Mouse (Mus musculus): ENCODE measurements around the gene Sema3f. TPM values are rescaled to one million over a fixed set of nuclear protein-coding genes. Genes with fewer than 3 reads are reported as not detected.

Gene Sema3f
- polyA plus RNA-seq, 1 experiment from 2014 or later = 6.2 TPM

DNA sequence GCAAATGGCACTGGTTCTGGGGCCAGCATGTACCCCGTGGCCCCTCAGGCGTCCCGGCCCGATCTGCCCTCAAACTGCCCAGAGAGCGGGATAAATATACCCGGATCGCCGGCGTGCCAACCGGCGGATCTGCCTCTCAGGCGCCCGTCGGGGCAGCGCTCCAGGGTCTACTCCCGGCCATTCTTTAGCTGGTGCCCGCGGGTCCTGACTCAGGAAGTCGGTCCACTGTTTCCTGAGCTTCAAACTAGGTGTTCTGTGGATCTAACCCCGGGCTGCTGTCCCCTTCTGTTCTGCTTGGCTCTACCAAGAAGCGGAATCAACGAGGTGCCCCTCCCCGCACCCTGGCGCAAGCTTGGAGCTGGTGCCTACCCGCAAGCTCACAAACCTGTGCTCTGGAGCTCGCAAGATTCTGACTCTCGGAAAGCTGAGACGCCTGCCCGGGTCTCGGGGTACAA is 43.5 kb downstream of the Sema3f start:
- Histone ChIP-seq H3K27me3 (ENCODE audit: control insufficient read depth, insufficient read depth, low read length) (peaks cover 16% of the 10 kb centered on the region), H3K27ac (replicated peaks in 1 of 2; ENCODE audit: control insufficient read depth in 1 of 2, insufficient read depth in 1 of 2, low read depth in 2 of 2, low read length in 2 of 2) (no peak overlapping the region), H3K36me3 (ENCODE audit: control insufficient read depth, insufficient read depth, low read length) (no peaks in the 10 kb centered on the region), H3K9ac (ENCODE audit: low read length) (peak overlapping the region; percentile 66), H3K4me2 (ENCODE audit: low read length) (peak overlapping the region; percentile 85), H3K4me1 (ENCODE audit: control insufficient read depth in 2 of 2, insufficient read depth in 2 of 2, low read length in 2 of 2) (peaks cover 33 to 34% of the 10 kb centered on the region in 2 experiments), H3K9me3 (ENCODE audit: control insufficient read depth, low read length) (no peaks in the 10 kb centered on the region), H3K4me3 (ENCODE audit: control insufficient read depth in 1 of 2, insufficient read depth in 1 of 2, low read depth in 1 of 2, low read length in 2 of 2) (peak overlapping the region; percentile 40 to 52)
- under 1% methylated on average over 30 of the region's 30 CpGs for WGBS
- no peak for ATAC-seq (ENCODE audit: insufficient number of reproducible peaks, insufficient read depth, low FRiP score, low read depth)

DNA sequence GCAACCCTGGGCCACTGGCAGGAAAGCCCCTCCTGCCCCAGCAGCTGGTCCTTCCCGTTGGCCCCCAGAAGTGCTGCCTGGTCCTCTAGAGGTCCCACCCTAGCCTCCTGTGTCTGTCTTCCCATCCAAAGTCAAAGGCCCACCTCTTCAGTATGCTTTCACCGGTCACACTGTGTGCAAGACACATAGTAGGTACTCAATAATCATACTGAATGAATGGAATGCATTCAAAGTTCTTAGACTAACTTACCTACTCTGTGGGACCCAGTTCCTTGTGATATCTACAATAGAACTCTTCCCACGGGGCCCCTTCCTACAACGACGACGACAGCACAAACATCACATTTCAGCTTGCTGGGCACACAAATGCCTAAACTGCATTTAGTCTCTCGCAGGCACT is 45.0 kb downstream of the Sema3f start:
- 86% methylated on average over 7 of the region's 7 CpGs for WGBS
- peaks cover 16% of the 10 kb centered on the region for H3K27me3 ChIP-seq (ENCODE audit: control insufficient read depth, insufficient read depth, low read length)
- no peak overlapping the region for H3K9ac ChIP-seq (ENCODE audit: low read length)
- ATAC-seq (ENCODE audit: insufficient number of reproducible peaks, insufficient read depth, low FRiP score, low read depth) = no peak
- H3K4me3 ChIP-seq (ENCODE audit: control insufficient read depth in 1 of 2, insufficient read depth in 1 of 2, low read depth in 1 of 2, low read length in 2 of 2) = no peak overlapping the region
- no peak overlapping the region for H3K27ac ChIP-seq (replicated peaks in 1 of 2; ENCODE audit: control insufficient read depth in 1 of 2, insufficient read depth in 1 of 2, low read depth in 2 of 2, low read length in 2 of 2)
- no peaks in the 10 kb centered on the region for H3K9me3 ChIP-seq (ENCODE audit: control insufficient read depth, low read length)
- H3K4me1 ChIP-seq (ENCODE audit: control insufficient read depth in 2 of 2, insufficient read depth in 2 of 2, low read length in 2 of 2) = peaks cover 30 to 32% of the 10 kb centered on the region in 2 experiments
- H3K36me3 ChIP-seq (ENCODE audit: control insufficient read depth, insufficient read depth, low read length) = no peaks in the 10 kb centered on the region
- no peak overlapping the region for H3K4me2 ChIP-seq (ENCODE audit: low read length)

DNA sequence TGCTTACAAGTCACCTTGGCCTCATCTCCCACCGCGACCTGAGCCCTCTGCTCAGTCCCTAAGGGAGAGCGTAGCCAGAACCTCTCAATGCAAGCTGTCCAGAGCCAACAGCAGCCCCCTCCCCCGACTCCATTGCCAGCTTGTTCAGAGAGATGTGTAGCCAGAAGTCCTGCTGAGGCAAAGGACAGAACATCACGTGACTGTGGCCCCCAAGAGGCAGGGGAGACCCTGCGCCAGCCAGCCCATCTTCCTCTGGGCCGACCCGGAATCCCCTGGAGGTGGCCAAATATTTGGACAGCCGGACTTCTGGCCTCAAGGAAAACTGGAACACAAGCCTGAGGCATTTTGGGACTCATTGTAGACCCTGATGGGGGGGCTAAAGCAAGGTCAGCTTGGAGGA is 46.8 kb downstream of the Sema3f start:
- Histone ChIP-seq H3K27ac (replicated peaks in 1 of 2; ENCODE audit: control insufficient read depth in 1 of 2, insufficient read depth in 1 of 2, low read depth in 2 of 2, low read length in 2 of 2) (no peak overlapping the region), H3K27me3 (ENCODE audit: control insufficient read depth, insufficient read depth, low read length) (peaks cover 16% of the 10 kb centered on the region), H3K4me2 (ENCODE audit: low read length) (no peak overlapping the region), H3K4me3 (ENCODE audit: control insufficient read depth in 1 of 2, insufficient read depth in 1 of 2, low read depth in 1 of 2, low read length in 2 of 2) (no peak overlapping the region), H3K4me1 (ENCODE audit: control insufficient read depth in 2 of 2, insufficient read depth in 2 of 2, low read length in 2 of 2) (peaks cover 18 to 22% of the 10 kb centered on the region in 2 experiments), H3K36me3 (ENCODE audit: control insufficient read depth, insufficient read depth, low read length) (no peaks in the 10 kb centered on the region), H3K9ac (ENCODE audit: low read length) (no peak overlapping the region), H3K9me3 (ENCODE audit: control insufficient read depth, low read length) (no peaks in the 10 kb centered on the region)
- 63% methylated on average over 9 of the region's 9 CpGs for WGBS
- ATAC-seq (ENCODE audit: insufficient number of reproducible peaks, insufficient read depth, low FRiP score, low read depth) = no peak

DNA sequence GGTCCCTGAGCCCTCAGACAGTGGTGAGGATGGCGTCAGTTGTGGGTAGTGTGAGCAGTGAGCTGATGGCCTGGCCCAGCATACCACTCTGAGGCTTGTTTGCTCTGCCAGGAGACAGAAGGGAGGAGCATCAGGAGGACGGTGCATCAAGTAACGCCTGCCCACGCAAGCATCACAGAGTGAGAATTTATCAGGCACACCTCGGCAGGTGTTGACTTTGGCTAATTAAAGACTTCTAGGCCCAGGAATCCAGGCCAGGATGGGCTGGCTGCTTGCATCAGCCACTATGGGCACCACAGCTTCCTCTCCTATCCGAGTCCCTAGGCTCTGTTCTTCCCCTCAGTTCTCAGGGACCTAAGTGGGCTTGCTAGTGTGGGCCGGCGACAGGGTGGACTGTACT is 47.9 kb downstream of the Sema3f start:
- Histone ChIP-seq H3K9ac (ENCODE audit: low read length) (no peak overlapping the region), H3K36me3 (ENCODE audit: control insufficient read depth, insufficient read depth, low read length) (no peaks in the 10 kb centered on the region), H3K4me1 (ENCODE audit: control insufficient read depth in 2 of 2, insufficient read depth in 2 of 2, low read length in 2 of 2) (peaks cover 7 to 10% of the 10 kb centered on the region in 2 experiments), H3K4me3 (ENCODE audit: control insufficient read depth in 1 of 2, insufficient read depth in 1 of 2, low read depth in 1 of 2, low read length in 2 of 2) (no peak overlapping the region), H3K4me2 (ENCODE audit: low read length) (no peak overlapping the region), H3K27ac (replicated peaks in 1 of 2; ENCODE audit: control insufficient read depth in 1 of 2, insufficient read depth in 1 of 2, low read depth in 2 of 2, low read length in 2 of 2) (no peak overlapping the region), H3K9me3 (ENCODE audit: control insufficient read depth, low read length) (no peaks in the 10 kb centered on the region), H3K27me3 (ENCODE audit: control insufficient read depth, insufficient read depth, low read length) (peaks cover 16% of the 10 kb centered on the region)
- no peak for ATAC-seq (ENCODE audit: insufficient number of reproducible peaks, insufficient read depth, low FRiP score, low read depth)
- 68% methylated on average over 8 of the region's 8 CpGs for WGBS

DNA sequence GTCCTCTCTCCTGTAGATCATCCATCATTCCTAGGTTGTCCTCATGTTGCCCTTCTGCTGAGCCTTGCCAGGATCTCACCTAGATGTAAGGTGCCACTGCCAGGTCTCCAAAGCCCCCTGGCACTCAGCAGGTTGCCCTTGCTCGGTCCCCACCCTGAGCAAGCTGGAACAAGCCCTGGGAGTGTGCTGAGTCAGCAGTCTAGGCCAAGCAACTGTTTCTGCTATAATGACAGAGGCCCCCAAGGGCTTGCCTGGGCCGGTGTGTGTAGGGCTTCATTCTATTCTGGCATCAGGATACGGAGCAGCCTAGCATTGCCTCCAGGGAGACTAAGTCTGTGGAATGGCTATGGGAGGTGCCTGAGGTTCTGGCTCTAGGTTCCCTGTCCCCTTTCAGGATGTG is 49.5 kb downstream of the Sema3f start:
- no peak overlapping the region for H3K27ac ChIP-seq (replicated peaks in 1 of 2; ENCODE audit: control insufficient read depth in 1 of 2, insufficient read depth in 1 of 2, low read depth in 2 of 2, low read length in 2 of 2)
- no peaks in the 10 kb centered on the region for H3K4me1 ChIP-seq (ENCODE audit: control insufficient read depth in 2 of 2, insufficient read depth in 2 of 2, low read length in 2 of 2)
- no peak for ATAC-seq (ENCODE audit: insufficient number of reproducible peaks, insufficient read depth, low FRiP score, low read depth)
- H3K9ac ChIP-seq (ENCODE audit: low read length) = no peak overlapping the region
- H3K9me3 ChIP-seq (ENCODE audit: control insufficient read depth, low read length) = no peaks in the 10 kb centered on the region
- 61% methylated on average over 3 of the region's 3 CpGs for WGBS
- H3K27me3 ChIP-seq (ENCODE audit: control insufficient read depth, insufficient read depth, low read length) = peaks cover 8% of the 10 kb centered on the region
- H3K4me2 ChIP-seq (ENCODE audit: low read length) = no peak overlapping the region
- H3K36me3 ChIP-seq (ENCODE audit: control insufficient read depth, insufficient read depth, low read length) = no peaks in the 10 kb centered on the region
- no peak overlapping the region for H3K4me3 ChIP-seq (ENCODE audit: control insufficient read depth in 1 of 2, insufficient read depth in 1 of 2, low read depth in 1 of 2, low read length in 2 of 2)

DNA sequence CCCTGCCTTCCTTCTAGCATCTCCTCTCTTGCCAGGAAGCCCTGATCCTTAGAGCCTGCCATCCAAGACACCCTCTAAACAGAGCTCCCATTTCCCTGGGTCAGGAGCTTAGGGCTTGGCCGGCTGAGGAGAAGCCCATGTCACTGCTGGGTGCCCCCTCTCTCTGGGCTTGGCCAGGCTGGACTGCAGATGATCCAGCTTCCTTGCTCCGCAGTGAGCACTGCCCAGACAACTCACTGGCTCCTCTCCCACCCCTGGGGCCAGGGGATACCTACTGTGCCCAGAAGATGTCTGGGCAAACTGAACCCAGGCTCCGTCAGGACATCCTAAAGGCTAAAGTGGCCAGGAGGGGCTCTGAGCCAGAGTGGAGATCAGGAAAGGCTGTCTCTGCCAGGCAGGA is 50.3 kb downstream of the Sema3f start:
- Histone ChIP-seq H3K27me3 (ENCODE audit: control insufficient read depth, insufficient read depth, low read length) (no peaks in the 10 kb centered on the region), H3K4me1 (ENCODE audit: control insufficient read depth in 2 of 2, insufficient read depth in 2 of 2, low read length in 2 of 2) (no peaks in the 10 kb centered on the region), H3K9me3 (ENCODE audit: control insufficient read depth, low read length) (no peaks in the 10 kb centered on the region), H3K36me3 (ENCODE audit: control insufficient read depth, insufficient read depth, low read length) (no peaks in the 10 kb centered on the region), H3K4me3 (ENCODE audit: control insufficient read depth in 1 of 2, insufficient read depth in 1 of 2, low read depth in 1 of 2, low read length in 2 of 2) (no peak overlapping the region), H3K9ac (ENCODE audit: low read length) (no peak overlapping the region), H3K4me2 (ENCODE audit: low read length) (no peak overlapping the region), H3K27ac (replicated peaks in 1 of 2; ENCODE audit: control insufficient read depth in 1 of 2, insufficient read depth in 1 of 2, low read depth in 2 of 2, low read length in 2 of 2) (no peak overlapping the region)
- WGBS = 86% methylated on average over 3 of the region's 3 CpGs
- ATAC-seq (ENCODE audit: insufficient number of reproducible peaks, insufficient read depth, low FRiP score, low read depth) = no peak

DNA sequence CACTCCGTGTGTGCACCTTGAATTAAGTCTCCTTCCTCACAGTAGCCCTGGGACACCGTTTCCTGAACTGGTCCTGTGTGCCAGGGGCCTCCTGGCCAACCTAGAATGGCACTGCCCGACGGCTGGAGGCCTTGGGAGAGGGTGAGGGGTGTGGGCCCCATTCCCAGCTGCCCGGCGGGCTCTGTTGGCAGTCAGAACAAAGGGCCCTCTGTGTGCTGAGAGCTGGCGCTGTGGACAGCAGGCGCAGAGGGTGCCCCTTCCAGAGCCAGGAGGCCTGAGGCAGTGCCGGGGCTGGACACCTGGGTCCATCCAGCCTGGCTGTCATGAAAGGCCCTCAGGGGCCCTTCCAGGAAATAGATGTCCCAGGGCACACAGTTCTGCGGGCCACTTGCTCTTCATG is 50.7 kb downstream of the Sema3f start:
- Histone ChIP-seq H3K27ac (replicated peaks in 1 of 2; ENCODE audit: control insufficient read depth in 1 of 2, insufficient read depth in 1 of 2, low read depth in 2 of 2, low read length in 2 of 2) (no peak overlapping the region), H3K4me1 (ENCODE audit: control insufficient read depth in 2 of 2, insufficient read depth in 2 of 2, low read length in 2 of 2) (no peaks in the 10 kb centered on the region), H3K4me3 (ENCODE audit: control insufficient read depth in 1 of 2, insufficient read depth in 1 of 2, low read depth in 1 of 2, low read length in 2 of 2) (no peak overlapping the region), H3K9ac (ENCODE audit: low read length) (no peak overlapping the region), H3K4me2 (ENCODE audit: low read length) (no peak overlapping the region), H3K36me3 (ENCODE audit: control insufficient read depth, insufficient read depth, low read length) (no peaks in the 10 kb centered on the region), H3K27me3 (ENCODE audit: control insufficient read depth, insufficient read depth, low read length) (no peaks in the 10 kb centered on the region), H3K9me3 (ENCODE audit: control insufficient read depth, low read length) (no peaks in the 10 kb centered on the region)
- WGBS = 79% methylated on average over 10 of the region's 10 CpGs
- ATAC-seq (ENCODE audit: insufficient number of reproducible peaks, insufficient read depth, low FRiP score, low read depth) = no peak

DNA sequence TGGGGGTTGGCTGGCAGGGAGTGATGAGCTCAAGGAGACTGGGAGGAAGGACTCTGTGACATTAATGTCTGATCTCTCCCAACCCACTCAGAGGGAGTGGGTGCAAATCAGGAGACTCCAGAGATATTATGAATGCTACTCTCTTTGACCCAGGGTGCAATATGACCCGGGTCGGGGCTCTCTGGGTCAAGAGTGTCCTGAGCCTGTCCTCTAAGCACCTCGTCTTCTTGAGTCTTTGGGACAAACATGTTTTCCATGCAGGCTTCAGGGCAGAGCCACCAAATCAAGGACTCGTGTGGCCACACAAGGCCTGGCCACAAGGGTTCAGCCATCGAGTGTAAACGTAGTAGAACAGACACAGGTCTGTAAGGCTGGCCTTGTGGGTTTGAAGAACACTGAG is 52.2 kb downstream of the Sema3f start:
- no peak overlapping the region for H3K4me3 ChIP-seq (ENCODE audit: control insufficient read depth in 1 of 2, insufficient read depth in 1 of 2, low read depth in 1 of 2, low read length in 2 of 2)
- H3K4me1 ChIP-seq (ENCODE audit: control insufficient read depth in 2 of 2, insufficient read depth in 2 of 2, low read length in 2 of 2) = no peaks in the 10 kb centered on the region
- H3K27me3 ChIP-seq (ENCODE audit: control insufficient read depth, insufficient read depth, low read length) = no peaks in the 10 kb centered on the region
- H3K36me3 ChIP-seq (ENCODE audit: control insufficient read depth, insufficient read depth, low read length) = no peaks in the 10 kb centered on the region
- 86% methylated on average over 6 of the region's 6 CpGs for WGBS
- H3K4me2 ChIP-seq (ENCODE audit: low read length) = no peak overlapping the region
- ATAC-seq (ENCODE audit: insufficient number of reproducible peaks, insufficient read depth, low FRiP score, low read depth) = no peak
- H3K27ac ChIP-seq (replicated peaks in 1 of 2; ENCODE audit: control insufficient read depth in 1 of 2, insufficient read depth in 1 of 2, low read depth in 2 of 2, low read length in 2 of 2) = no peak overlapping the region
- no peaks in the 10 kb centered on the region for H3K9me3 ChIP-seq (ENCODE audit: control insufficient read depth, low read length)
- H3K9ac ChIP-seq (ENCODE audit: low read length) = no peak overlapping the region

All from heart, embryonic 14.5 days (tissue).